Mouse (Mus musculus) frontal cortex, adult (tissue): ENCODE results near the gene 6720489N17Rik.
"Not testable (repeated sequence)": the region's sequence is repeated elsewhere in the genome, so short reads cannot be mapped to it uniquely, and the experiment has no call there.

Source experiments
- ATAC-seq: cut with Nextera tagmentation; 2 replicates; pipeline ENCODE4 v1.9.2; 2017; ENCODE audit warnings: mild to moderate bottlenecking, moderate library complexity, mixed read lengths; ENCODE audit not compliant: low TSS enrichment

The 6720489N17Rik gene

DNA sequence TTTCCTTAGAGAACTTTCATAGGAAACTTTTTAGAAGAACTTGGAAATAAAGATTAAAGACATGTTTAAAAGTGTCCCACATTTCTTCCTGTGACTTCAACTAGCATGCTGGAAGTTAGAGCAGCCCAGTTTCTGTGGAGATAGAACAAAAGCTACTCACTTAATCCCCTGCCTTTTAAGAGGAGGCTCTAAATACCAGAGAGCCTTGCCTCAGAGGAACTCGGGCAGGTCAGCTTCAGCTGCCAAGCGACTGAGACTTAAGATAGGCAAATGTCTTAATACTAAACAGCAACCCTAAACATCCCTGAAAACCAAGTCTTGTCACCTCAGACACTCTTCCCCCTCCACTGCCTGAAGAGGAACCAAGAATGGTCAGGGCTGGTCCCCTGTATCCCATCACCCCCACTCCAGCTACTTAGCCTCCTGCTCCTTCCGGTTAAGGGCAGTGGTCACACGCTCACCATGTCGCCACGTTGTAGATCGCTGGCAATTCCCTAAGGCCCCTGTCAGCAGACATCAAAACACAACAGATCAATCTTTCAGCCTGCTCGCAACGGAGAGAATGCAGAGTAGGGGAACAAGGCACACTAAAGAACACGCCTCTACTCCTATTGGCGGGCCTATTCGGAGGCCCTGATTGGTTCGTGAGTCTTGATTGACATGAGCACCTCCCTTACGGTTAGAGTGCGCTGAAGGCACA, at the start of gene 6720489N17Rik:
Gene 6720489N17Rik (minus strand): TSS at position 606 of the 700 bp plus-strand sequence.
- peak; percentile 100 for ATAC-seq

DNA sequence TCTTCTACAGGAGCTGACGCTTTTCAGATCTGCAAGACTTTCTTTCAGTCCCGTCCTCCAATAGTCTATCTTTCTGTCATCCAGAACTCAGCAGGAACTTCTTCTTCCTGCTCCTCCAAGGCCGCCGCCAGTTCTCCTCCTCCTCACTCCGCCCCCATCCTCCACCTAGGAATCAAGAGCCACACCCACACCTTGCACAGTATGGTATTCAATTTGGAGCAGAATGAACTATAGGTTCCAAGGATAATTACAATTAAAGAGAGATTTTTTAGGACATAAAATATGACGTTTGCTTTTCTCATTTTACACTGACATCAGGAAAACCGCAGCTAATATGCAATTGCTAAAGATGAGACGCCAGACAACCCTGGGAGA, 29.4 kb upstream of the 6720489N17Rik start:
- ATAC-seq = peak; percentile 84

DNA sequence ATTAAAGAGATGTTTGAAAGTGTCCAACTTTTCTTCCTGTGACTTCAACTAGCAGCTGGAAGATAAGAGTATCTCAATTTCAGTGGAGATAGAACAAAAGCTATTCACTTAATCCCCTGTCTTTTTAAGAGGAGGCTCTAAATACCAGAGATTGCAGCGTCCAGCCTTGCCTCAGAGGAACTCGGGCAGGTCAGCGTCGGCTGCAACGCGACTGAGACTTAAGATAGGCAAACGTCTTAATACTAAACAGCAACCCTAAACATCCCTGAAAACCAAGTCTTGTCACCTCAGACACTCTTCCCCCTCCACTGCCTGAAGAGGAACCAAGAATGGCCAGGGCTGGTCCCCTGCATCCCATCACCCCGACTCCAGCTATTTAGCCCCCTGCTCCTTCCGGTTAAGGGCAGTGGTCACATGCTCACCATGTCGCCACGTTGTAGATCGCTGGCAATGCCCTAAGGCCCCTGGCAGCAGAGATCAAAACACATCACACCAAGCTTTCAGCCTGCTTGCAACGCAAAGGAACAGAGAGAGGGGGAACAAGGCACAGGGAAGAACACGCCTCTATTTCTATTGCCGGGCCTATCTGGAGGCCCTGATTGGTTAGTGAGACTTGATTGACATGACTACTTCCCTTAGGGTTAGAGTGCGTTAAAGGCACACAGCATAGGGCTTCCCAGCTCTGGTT, 28.8 kb upstream of the 6720489N17Rik start:
- peak; percentile 100 for ATAC-seq

DNA sequence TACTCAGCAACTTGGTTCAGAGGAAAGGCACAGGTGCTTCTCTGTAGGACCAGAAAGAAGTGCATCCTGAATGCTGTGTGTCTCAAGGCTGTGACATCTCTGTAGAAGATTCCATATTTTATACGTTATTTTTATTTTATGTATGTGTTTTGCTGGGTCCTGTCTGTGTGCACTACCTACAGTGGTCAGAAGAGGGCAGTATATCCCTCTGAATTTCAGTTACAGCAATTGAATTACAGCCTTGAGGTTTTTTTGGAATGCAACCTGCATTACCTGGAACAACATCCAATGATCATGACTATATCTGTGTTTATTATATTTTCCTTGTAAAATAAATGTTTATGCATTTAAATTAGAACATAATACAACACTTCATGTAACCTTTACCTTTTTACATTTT, 3.1 kb upstream of the 6720489N17Rik start:
- not testable (repeated sequence) for ATAC-seq

DNA sequence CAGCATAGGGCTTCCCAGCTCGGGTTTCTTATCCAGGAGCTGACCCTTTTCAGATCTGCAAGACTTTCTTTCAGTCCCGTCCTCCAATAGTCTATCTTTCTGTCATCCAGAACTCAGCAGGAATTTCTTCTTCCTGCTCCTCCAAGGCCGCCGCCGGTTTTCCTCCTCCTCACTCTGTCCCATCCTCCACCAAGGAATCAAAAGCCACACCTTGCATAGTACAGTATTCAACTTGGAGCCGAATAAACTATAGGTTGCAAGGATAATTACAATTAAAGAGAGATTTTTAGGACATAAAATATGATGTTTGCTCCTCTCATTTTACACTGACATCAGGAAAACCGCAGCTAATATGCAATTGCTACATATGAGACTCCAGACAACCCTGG, 289 bp upstream of the 6720489N17Rik start:
- ATAC-seq = peak; percentile 72; the same call in 1 of the 2 replicates

DNA sequence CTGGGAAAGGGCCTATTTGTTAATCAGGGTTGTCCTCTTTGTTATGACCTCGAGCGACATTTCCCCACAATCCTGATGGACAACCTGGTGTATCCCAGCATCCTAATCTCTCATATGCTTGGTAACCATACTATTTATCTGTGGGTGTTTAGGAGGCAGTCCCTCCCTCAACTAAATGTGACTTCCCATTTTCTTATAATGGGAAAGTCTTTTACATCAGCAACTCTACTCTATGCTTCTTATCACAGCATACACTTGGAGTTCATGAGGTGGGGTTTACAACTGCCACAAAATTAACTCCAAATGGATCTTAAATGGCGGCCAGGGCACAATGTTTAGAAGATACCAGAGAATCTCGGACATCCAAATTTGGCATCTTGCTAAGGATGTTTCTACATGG, 6.5 kb downstream of the 6720489N17Rik start:
- not testable (repeated sequence) for ATAC-seq

DNA sequence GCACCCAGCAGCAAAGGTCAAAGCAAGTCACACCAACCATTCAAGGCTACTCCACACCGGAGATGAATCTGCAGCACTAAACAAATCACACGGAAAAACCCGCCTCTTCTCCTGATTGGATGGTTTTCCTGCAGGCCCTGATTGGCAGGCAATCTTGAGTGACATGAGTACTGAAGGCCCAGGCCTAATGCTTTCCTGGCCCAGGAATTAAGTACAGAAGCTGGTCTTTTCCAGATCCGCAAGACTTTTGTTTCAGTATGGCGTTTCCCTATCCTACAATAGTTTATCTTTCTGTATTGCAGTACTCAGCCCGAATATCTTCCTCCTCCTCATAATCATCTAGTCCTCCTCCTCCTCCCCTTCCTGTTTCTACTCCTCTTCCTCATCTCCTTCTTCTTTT, 52.9 kb downstream of the 6720489N17Rik start, which contains the start of gene Zfp934:
Gene Zfp934 (minus strand): TSS at position 101 of the 400 bp plus-strand sequence.
- ATAC-seq = not testable (repeated sequence)

DNA sequence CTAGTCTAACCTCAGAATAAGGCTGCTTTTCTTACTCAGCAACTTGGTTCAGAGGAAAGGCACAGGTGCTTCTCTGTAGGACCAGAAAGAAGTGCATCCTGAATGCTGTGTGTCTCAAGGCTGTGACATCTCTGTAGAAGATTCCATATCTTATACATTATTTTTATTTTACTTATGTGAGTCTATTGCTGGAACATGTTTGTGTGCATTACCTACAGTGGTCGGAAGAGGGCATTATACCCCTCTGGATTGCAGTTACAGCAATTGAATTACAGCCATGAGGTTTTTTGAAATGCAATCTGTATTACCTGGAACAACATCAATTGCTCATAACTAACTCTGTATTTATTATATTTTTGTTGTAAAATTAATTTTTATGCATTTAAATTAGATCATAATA, 62.3 kb downstream of the 6720489N17Rik start:
- not testable (repeated sequence) for ATAC-seq

DNA sequence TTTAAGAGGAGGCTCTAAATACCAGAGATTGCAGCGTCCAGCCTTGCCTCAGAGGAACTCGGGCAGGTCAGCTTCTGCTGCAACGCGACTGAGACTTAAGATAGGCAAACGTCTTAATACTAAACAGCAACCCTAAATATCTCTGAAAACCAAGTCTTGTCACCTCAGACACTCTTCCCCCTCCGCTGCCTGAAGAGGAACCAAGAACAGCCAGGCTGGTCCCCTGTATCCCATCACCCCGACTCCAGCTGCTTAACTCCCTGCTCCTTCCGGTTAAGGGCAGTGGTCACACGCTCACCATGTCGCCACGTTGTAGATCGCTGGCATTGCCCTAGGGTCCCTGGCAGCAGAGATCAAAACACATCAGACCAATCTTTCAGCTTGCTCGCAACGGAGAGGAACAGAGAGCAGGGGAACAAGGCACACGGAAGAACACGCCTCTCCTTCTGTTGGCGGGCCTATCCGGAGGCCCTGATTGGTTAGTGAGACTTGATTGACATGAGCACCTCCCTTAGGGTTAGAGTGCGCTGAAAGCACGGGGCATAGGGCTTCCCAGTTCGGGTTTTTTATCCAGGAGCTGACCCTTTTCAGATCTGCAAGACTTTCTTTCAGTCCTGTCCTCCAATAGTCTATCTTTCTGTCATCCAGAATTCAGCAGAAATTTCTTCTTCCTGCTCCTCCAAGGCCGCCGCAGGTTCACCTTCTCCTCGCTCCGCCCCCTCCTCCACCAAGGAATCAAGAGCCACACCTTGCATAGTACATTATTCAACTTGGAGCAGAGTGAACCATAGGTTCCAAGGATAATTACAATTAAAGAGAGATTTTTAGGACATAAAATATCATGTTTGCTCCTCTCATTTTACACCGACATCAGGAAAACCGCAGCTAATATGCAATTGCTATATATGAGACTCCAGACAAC, 65.5 kb downstream of the 6720489N17Rik start, which contains the start of gene Zfp935:
Gene Zfp935 (minus strand): TSS at position 323 of the 922 bp plus-strand sequence.
- ATAC-seq = peak; percentile 50; the same call in 1 of the 2 replicates
